Mouse (Mus musculus) forebrain, embryonic 12.5 days (tissue): ENCODE measurements around the gene Cmtm3. TPM values are rescaled to one million over a fixed set of nuclear protein-coding genes. Genes with fewer than 3 reads are reported as not detected.
A peak's percentile ranks its signal among the peaks of the same experiment; 100 is the strongest.

ENCODE experiments used
- ATAC-seq: fragments of 200-750 bp; cut with Nextera tagmentation; 2 replicates; pipeline ENCODE4 v1.8.0; 2017; ENCODE audit warnings: moderate TSS enrichment; ENCODE audit not compliant: low FRiP score
- H3K27ac ChIP-seq: fragments of 300-500 bp; sonication (generic); 2 replicates; pipeline ENCODE4 v1.5.1; 2016; ENCODE audit warnings: mild to moderate bottlenecking
- H3K27me3 ChIP-seq: fragments of 300-500 bp; sonication (generic); 2 replicates; pipeline ENCODE4 v1.6.1; 2016; ENCODE audit warnings: mild to moderate bottlenecking
- H3K36me3 ChIP-seq: fragments of 300-500 bp; sonication (generic); replicated peaks from 2 replicates; pipeline ENCODE4 v1.6.1; 2016; ENCODE audit warnings: mild to moderate bottlenecking
- H3K4me1 ChIP-seq: fragments of 300-500 bp; sonication (generic); 2 replicates; pipeline ENCODE4 v1.6.1; 2016
- H3K4me2 ChIP-seq: fragments of 300-500 bp; sonication (generic); 2 replicates; pipeline ENCODE4 v1.6.1; 2016; ENCODE audit warnings: mild to moderate bottlenecking, moderate library complexity
- H3K4me3 ChIP-seq: fragments of 300-500 bp; sonication (generic); replicated peaks from 2 replicates; pipeline ENCODE4 v1.5.1; 2016; ENCODE audit warnings: mild to moderate bottlenecking
- H3K9ac ChIP-seq: fragments of 300-500 bp; sonication (generic); 2 replicates; pipeline ENCODE4 v1.6.1; 2016; ENCODE audit warnings: mild to moderate bottlenecking
- H3K9me3 ChIP-seq: fragments of 300-500 bp; sonication (generic); 2 replicates; pipeline ENCODE4 v1.6.1; 2016
- WGBS: fragments of 180-500 bp; shearing (Covaris S2); methylation state at CpG from one replicate; pipeline ENCODE4 v1.1.7; 2016; 5-methylcytosine and 5-hydroxymethylcytosine counted together
- polyA plus RNA-seq: library from polyadenylated mRNA; unstranded; fragments of >200 nt; fragmentation: Nextera tagmentation; extraction: Ambion mirVana; gene quantifications from 2 replicates; pipeline ENCODE4 v1.2.1, GENCODE M21; 2016

Gene Cmtm3
- polyA plus RNA-seq, 1 experiment from 2014 or later: 59.9 TPM

DNA sequence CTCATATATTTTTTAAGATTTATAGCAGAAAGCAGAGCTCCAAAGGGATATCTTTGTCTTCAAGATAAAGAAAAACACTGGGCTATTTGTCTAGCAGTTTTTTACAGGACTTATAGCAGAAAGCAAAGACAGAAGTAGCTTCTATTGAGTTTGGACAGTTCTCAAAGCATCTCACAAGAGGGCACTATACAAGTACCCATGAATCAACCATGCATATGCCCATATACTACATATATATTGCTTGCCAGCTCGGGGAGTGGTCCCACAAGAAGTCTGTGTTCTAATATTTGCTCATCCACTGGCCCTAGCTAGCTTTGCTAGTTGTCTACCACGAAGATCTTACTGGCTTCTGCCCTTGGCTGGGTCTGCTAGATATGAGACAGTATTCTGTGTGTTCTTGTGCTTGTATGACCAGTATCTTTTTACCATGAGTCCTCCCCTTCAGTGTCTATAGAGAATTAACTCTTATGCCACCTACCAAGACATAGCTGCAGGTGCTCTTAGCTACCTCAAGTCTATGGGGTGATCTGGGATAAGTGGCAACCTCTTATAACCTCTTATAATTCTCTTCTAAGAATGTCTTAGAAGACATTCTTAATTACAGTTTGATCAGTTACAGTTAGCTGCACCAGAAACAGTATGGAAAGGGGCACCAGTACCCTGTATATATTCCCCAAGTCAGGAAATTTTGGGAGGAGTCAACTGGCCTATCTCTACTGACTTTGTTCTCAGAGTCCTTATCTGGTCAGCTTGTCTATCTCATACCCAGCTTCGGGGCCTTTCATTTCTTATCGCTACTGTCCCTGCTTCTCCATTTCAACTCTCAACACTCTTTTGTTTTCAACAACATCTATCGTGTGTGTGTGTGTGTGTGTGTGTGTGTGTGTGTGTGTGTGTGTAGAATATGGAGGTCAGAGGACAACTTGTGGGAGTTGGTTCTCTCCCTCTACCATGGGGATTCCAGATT lies 6.3 kb upstream of the Cmtm3 start:
- Histone ChIP-seq H3K27ac (no peak overlapping the region), H3K36me3 (no peaks in the 10 kb centered on the region), H3K4me1 (no peaks in the 10 kb centered on the region), H3K9me3 (0 out of 2 replicates have a peak, but pooled peaks cover 4% of the 10 kb centered on the region), H3K4me3 (no peak overlapping the region), H3K27me3 (no peaks in the 10 kb centered on the region), H3K9ac (no peak overlapping the region), H3K4me2 (no peak overlapping the region)
- no peak for ATAC-seq
- 86% methylated on average over 5 of the region's 5 CpGs for WGBS

DNA sequence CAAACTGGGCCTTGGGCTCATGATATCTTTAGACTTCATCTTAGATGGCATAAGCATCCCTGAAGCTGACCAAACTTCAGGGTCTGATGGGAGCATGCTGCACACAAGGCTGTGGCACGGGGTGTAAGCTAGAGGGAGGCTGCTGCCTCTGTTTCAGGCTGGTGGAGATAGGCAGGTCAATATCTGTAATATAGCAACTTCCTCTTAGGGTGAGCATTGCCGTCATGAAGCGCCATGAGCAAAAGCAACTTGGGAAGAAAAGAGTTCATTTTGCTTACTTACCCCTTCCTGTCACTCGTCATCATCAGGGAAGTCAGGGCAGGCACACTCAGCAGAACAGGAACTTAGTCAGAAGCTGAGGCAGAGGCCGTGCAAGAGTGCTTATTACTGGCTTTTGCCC lies 5.4 kb upstream of the Cmtm3 start:
- no peak for ATAC-seq
- WGBS: 82% methylated on average over 5 of the region's 5 CpGs
- H3K4me1 ChIP-seq: no peaks in the 10 kb centered on the region
- H3K36me3 ChIP-seq: no peaks in the 10 kb centered on the region
- H3K4me2 ChIP-seq: no peak overlapping the region
- no peaks in the 10 kb centered on the region for H3K27me3 ChIP-seq
- H3K27ac ChIP-seq: no peak overlapping the region
- 0 out of 2 replicates have a peak, but pooled peaks cover 4% of the 10 kb centered on the region for H3K9me3 ChIP-seq
- H3K9ac ChIP-seq: no peak overlapping the region
- H3K4me3 ChIP-seq: no peak overlapping the region

DNA sequence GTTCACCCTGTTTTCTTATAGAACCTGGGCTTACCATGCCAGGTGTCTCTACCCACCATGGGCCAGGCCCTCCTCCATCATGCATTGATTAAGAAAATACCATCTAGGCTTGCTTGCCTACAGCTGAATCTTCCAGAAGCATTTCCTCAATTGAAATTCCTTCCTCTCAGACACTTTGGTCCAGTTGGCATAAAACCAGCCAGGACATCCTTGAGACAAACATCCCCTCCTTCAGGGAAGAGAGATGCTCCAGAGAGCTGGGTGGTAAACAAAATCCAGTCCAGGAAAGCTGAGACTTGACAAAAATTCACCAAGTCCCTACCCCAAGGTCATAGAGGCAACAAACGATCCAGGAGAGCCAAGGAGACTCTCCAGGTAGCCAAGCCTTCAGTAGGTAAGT lies 5.0 kb upstream of the Cmtm3 start:
- peaks cover 3% of the 10 kb centered on the region; the same call in 1 of the 2 replicates for H3K27me3 ChIP-seq
- no peaks in the 10 kb centered on the region for H3K36me3 ChIP-seq
- H3K27ac ChIP-seq: no peak overlapping the region
- H3K4me3 ChIP-seq: no peak overlapping the region
- H3K4me1 ChIP-seq: no peaks in the 10 kb centered on the region
- 84% methylated on average over 1 of the region's 1 CpGs for WGBS
- no peak overlapping the region for H3K4me2 ChIP-seq
- no peak overlapping the region for H3K9ac ChIP-seq
- no peak for ATAC-seq
- H3K9me3 ChIP-seq: 0 out of 2 replicates have a peak, but pooled peaks cover 4% of the 10 kb centered on the region

DNA sequence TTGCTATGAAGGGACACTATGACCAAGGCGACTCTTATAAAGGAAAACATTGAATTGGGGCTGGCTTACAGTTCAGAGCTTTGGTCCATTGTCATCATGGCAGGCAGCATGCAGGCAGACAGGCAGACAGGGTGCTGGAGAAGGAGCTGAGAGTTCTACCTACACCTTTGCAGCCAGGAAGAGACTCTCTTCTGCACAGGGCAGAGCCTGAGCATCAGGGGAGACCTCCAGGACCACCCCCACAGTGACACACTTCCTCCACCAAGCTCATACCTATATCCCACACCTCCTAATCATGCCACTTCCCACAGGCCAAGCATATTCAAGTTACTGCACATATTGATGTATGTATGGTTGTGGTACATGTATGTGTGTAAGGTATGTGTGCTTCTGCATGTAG lies 2.4 kb upstream of the Cmtm3 start:
- no peak for ATAC-seq
- WGBS: 93% methylated on average over 1 of the region's 1 CpGs

DNA sequence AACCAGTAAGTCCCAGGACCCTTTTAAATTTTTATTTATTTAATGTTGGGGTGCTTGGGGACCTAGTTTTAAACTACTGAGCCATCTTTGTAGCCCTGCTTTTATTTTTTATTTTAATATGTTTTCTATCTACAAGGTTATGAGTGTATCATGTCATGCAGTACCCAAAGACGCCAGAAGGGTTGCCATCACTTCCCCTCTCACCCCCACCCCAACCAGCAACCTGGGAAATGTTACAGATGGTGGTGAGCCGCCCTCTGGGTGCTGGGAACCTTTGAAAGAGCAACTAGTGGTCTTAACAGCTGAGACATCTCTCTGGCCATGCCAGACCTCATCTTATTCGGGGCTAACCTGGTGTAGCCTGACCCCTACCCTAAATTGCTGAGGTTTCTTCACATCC lies 1.3 kb upstream of the Cmtm3 start:
- Histone ChIP-seq H3K36me3 (no peaks in the 10 kb centered on the region), H3K27me3 (peaks cover 4% of the 10 kb centered on the region; the same call in 1 of the 2 replicates), H3K9me3 (0 out of 2 replicates have a peak, but pooled peaks cover 4% of the 10 kb centered on the region), H3K4me2 (no peak overlapping the region), H3K9ac (no peak overlapping the region), H3K4me1 (peaks cover 20% of the 10 kb centered on the region), H3K27ac (no peak overlapping the region), H3K4me3 (no peak overlapping the region)
- ATAC-seq: no peak
- WGBS: 50% methylated on average over 3 of the region's 3 CpGs

More for the DNA sequence above, 2.4 kb upstream of the Cmtm3 start:
- H3K9me3 ChIP-seq: 0 out of 2 replicates have a peak, but pooled peaks cover 4% of the 10 kb centered on the region
- peaks cover 20% of the 10 kb centered on the region for H3K4me1 ChIP-seq
- peaks cover 4% of the 10 kb centered on the region; the same call in 1 of the 2 replicates for H3K27me3 ChIP-seq
- H3K9ac ChIP-seq: no peak overlapping the region
- no peaks in the 10 kb centered on the region for H3K36me3 ChIP-seq
- H3K4me2 ChIP-seq: no peak overlapping the region
- no peak overlapping the region for H3K4me3 ChIP-seq
- H3K27ac ChIP-seq: no peak overlapping the region

DNA sequence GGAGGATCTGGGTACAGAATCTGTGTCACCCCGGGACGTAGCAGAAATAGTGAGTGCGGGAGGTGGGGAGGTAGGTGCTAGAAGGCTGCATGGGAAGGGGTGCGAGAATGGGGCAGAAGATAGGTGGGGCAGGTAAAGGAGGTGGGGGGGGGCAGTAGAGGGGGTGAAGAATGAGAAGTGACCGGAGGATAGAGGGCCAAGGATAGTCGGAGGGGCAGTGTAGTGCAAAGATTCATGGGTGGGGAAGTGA lies 698 bp downstream of the Cmtm3 start:
- H3K4me1 ChIP-seq: peaks cover 25% of the 10 kb centered on the region
- no peaks in the 10 kb centered on the region for H3K36me3 ChIP-seq
- ATAC-seq: peak; percentile 37
- peak overlapping the region; percentile 82 for H3K4me2 ChIP-seq
- peaks cover 4% of the 10 kb centered on the region; the same call in 1 of the 2 replicates for H3K27me3 ChIP-seq
- peak overlapping the region; percentile 59 for H3K4me3 ChIP-seq
- WGBS: 2% methylated on average over 6 of the region's 6 CpGs
- H3K9ac ChIP-seq: peak overlapping the region; percentile 73
- 0 out of 2 replicates have a peak, but pooled peaks cover 4% of the 10 kb centered on the region for H3K9me3 ChIP-seq
- H3K27ac ChIP-seq: no peak overlapping the region

DNA sequence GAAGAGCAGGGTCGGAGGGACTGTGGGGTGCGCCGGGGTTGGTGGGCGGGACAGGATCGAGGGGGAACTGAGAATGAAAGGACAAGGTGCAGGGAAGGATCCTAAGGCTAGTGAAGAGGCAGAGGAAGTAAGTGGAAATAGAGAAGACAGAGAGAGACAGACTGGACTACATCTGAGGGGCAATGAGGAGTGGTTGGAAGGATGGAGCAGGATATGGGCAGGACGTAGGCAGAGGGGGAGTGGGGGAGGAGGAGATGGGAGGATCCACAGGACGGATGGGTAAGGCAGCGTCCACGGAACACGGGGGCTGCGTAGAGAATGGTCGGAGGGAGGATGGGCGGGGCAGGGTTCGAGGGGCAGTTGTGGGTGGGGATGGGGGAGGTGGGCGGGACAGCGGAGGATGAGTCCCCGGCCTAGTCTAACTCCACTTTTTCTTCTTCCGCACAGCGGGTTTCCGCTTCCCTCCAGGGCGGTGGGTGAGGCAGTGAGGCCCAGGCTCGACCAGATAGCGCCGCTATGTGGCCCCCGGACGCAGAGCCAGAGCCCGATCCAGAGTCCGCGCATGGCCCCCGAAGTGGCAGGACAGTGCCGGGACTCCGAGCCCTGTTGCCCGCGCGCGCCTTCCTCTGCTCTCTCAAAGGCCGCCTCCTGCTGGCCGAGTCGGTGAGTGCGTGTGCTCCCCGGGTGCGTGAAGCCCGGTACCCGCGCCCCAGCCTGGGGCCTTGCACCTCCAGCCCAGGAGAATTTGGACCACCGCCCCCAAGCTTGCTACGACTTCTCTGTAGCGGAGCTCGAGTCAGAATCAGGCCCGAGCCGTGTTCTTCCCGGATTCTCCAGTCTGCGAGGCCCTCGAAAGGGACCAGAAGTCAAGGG lies 1.3 kb downstream of the Cmtm3 start:
- Histone ChIP-seq H3K36me3 (no peaks in the 10 kb centered on the region), H3K4me1 (peaks cover 25% of the 10 kb centered on the region), H3K9ac (peak overlapping the region; percentile 73), H3K9me3 (0 out of 2 replicates have a peak, but pooled peaks cover 4% of the 10 kb centered on the region), H3K27me3 (peaks cover 4% of the 10 kb centered on the region; the same call in 1 of the 2 replicates), H3K4me2 (peak overlapping the region; percentile 82), H3K4me3 (peak overlapping the region; percentile 59), H3K27ac (peak overlapping the region; percentile 71)
- WGBS: under 1% methylated on average over 52 of the region's 54 CpGs
- peak; percentile 83 for ATAC-seq

DNA sequence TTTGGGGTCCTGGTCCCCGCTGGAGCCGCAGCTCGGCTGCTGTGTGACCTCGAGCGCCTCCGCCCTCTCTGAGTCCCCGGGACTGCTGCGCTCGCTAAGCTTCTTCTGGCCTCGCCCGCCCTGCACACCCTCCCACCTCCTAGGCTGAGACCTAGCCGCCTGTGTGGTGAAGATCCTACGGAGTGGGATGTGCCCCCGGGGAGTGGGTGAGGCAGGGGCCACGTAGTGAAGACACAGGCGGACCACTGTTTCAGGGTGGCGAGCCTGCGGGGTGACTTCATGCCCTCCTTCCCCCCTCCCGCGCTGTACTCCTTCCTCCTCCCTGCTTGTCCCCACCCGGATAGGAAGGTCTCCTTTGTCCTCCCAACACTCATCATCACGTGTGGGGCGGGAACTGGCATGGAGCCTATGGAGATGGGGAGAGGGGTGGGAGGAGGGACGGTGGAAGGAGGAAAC lies 1.9 kb downstream of the Cmtm3 start:
- H3K4me2 ChIP-seq: peak overlapping the region; percentile 82
- no peaks in the 10 kb centered on the region for H3K36me3 ChIP-seq
- H3K9me3 ChIP-seq: 0 out of 2 replicates have a peak, but pooled peaks cover 4% of the 10 kb centered on the region
- ATAC-seq: peak; percentile 67
- peaks cover 4% of the 10 kb centered on the region; the same call in 1 of the 2 replicates for H3K27me3 ChIP-seq
- 0% methylated on average over 24 of the region's 24 CpGs for WGBS
- H3K4me3 ChIP-seq: peak overlapping the region; percentile 59
- peaks cover 25% of the 10 kb centered on the region for H3K4me1 ChIP-seq
- peak overlapping the region; percentile 71 for H3K27ac ChIP-seq
- peak overlapping the region; percentile 73 for H3K9ac ChIP-seq

DNA sequence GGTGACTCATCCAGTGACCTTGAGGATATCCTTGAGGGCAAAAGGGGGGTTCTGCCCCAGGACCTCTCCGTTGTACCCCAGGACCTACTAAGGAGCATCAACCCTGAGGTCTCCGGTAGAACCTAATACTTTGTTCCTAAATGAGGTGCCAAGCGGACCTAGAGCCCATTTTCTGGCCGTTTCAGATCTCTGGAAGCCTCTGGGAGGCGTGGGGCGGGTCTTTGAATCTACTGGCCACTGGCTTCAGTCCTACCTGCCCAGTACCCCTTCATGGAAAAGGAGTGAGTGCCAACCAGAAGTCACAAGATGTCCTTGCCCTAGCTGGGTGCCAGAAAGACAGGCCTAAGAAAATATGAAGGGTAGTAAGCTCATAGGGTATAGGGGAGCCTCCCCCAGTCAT lies 2.5 kb downstream of the Cmtm3 start:
- Histone ChIP-seq H3K4me2 (peak overlapping the region; percentile 82), H3K9ac (no peak overlapping the region), H3K27me3 (peaks cover 4% of the 10 kb centered on the region; the same call in 1 of the 2 replicates), H3K4me1 (peaks cover 26% of the 10 kb centered on the region), H3K36me3 (peaks cover 3% of the 10 kb centered on the region), H3K4me3 (peak overlapping the region; percentile 59), H3K27ac (no peak overlapping the region), H3K9me3 (0 out of 2 replicates have a peak, but pooled peaks cover 4% of the 10 kb centered on the region)
- 0 out of 2 replicates have a peak, but pooled peaks have one; percentile 0 for ATAC-seq
- 44% methylated on average over 6 of the region's 6 CpGs for WGBS

DNA sequence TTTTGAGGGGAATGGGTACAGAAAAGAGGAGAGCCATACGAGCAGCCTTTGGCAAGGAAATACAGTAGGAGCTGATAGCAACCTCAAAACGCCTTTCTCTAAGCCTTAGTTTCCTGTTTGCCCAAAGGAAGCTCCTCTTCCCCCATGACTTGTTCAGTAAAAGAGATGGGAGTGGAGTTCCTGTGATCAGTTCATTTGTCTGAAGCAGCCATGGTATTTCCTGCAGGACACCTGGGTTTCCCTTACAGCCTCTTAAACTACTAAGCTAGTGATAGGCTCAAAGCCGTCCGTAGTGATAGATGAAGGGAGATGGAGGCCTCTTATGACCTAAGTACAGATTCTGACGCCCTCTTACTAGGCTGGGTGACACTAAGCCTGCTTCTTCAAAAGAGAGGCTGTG lies 3.2 kb downstream of the Cmtm3 start:
- no peak overlapping the region for H3K4me3 ChIP-seq
- H3K27me3 ChIP-seq: peaks cover 4% of the 10 kb centered on the region; the same call in 1 of the 2 replicates
- no peak overlapping the region for H3K9ac ChIP-seq
- no peak overlapping the region for H3K27ac ChIP-seq
- ATAC-seq: no peak
- no peaks in the 10 kb centered on the region for H3K9me3 ChIP-seq
- peaks cover 7% of the 10 kb centered on the region for H3K36me3 ChIP-seq
- H3K4me2 ChIP-seq: no peak overlapping the region
- peaks cover 29% of the 10 kb centered on the region for H3K4me1 ChIP-seq
- WGBS: 86% methylated on average over 5 of the region's 5 CpGs

DNA sequence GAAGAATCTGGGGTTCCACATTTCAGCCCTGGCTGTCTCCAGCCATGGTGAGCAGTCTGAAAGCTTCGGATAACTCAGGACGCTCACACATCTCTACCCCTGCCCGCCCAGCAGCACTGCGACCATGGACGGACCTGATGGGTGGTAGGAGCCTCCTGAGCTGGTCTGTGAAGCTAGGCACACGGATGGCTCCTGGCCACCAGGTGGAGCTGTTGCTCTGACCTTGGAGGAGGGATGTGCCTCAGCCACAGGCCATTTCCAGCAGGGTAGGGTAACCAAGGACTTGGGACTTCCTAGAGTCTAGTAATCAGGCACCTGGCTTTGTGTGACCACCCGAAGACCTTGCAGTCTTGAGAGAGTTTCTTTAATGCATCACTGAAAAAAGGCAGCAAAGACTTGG lies 4.7 kb downstream of the Cmtm3 start:
- H3K4me1 ChIP-seq: peaks cover 29% of the 10 kb centered on the region
- H3K36me3 ChIP-seq: peaks cover 12% of the 10 kb centered on the region
- no peak overlapping the region for H3K4me3 ChIP-seq
- ATAC-seq: peak; percentile 47; the same call in 1 of the 2 replicates
- peaks cover 3% of the 10 kb centered on the region; the same call in 1 of the 2 replicates for H3K27me3 ChIP-seq
- no peak overlapping the region for H3K27ac ChIP-seq
- WGBS: 7% methylated on average over 7 of the region's 7 CpGs
- H3K9ac ChIP-seq: no peak overlapping the region
- H3K4me2 ChIP-seq: no peak overlapping the region
- H3K9me3 ChIP-seq: no peaks in the 10 kb centered on the region

DNA sequence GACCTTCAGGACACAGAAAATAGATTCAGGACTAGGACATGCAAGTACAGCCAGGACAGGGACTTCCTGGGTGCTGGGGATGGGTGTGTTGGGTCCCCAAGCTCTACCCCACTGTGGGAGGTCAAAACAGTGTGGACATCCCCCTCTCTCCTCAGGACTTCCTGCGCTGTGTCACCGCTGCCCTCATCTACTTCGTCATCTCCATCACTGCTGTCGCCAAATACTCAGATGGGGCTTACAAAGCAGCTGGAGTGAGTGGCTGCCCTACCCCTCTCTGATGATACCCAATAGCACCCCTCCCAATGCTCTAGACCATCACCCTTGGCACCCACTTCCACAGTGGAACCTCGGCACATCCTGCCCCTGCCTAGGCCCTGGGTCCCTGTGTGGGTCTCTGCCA lies 5.4 kb downstream of the Cmtm3 start:
- H3K27me3 ChIP-seq: no peaks in the 10 kb centered on the region
- no peak overlapping the region for H3K27ac ChIP-seq
- peaks cover 26% of the 10 kb centered on the region for H3K4me1 ChIP-seq
- ATAC-seq: no peak
- no peak overlapping the region for H3K4me2 ChIP-seq
- peaks cover 12% of the 10 kb centered on the region for H3K36me3 ChIP-seq
- 99% methylated on average over 5 of the region's 5 CpGs for WGBS
- no peaks in the 10 kb centered on the region for H3K9me3 ChIP-seq
- H3K9ac ChIP-seq: no peak overlapping the region
- H3K4me3 ChIP-seq: no peak overlapping the region
